Mouse (Mus musculus) cortical plate, adult 2 months (tissue): ENCODE data around the gene 1190005I06Rik.

Source experiments
- CTCF ChIP-seq: fragments of 200-500 bp; IDR thresholded peaks from 2 replicates; pipeline ENCODE4 v1.5.1; 2011; ENCODE audit warnings: mild to moderate bottlenecking, control low read depth, low read length; ENCODE audit not compliant: insufficient read depth; ENCODE audit errors: extremely low read depth
- POLR2A ChIP-seq: fragments of 200-500 bp; IDR thresholded peaks from 2 replicates; pipeline ENCODE4 v1.6.1; 2011; ENCODE audit warnings: mild to moderate bottlenecking, low read length, control low read depth; ENCODE audit not compliant: insufficient read depth; ENCODE audit errors: extremely low read depth

DNA sequence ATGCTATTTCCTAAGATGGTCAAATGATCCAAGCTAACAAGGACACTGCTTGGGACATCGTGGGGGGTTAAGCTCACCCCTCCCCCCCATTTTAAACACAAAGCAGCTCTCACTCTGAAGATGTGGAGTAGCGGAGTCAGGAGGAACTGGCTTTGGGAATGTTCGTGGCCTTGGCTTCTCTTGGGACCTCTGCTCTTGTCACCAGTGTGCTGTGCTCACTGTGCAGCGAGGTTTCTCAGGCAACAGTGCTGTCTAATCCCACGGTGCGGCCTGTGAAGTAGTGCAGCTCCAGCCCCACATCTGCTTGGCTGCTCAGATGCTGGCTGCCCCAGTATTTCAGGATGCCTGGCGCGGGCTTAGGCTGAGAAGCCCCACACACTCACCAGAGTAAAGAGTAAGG is 10.0 kb upstream of the 1190005I06Rik start:
- TF ChIP-seq CTCF (no peak), POLR2A (no peak)
